ENCODE assay signal across 17 mouse cellular contexts in the genomic region with DNA sequence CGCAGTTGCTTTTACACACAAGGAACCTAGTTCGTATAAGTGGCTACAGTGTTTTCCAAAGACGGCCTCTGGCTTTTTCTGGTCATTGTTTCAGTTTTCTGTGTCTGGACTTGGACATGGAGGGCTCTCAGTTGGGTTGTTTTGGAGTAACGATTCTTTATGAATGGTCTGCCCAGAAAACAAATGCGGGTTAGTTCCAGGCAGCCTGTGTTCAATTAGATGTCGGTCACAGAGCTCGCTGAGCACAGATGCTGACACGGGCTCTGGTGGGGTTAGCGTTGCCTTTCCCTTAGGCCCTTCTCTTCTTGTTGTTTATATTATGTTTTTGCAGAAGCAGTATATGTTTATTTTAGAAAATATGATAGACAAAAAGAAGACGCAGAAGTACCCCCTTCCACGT. TPM values are rescaled to one million over a fixed set of nuclear protein-coding genes. Genes with fewer than 3 reads are reported as not detected.
DNase-seq lines count a peak whose midpoint lies in the region; ATAC-seq lines count a peak whose summit lies in the region.
"Had no signal": no experiment of that assay in that cellular context is flagged by ENCODE, and none has a peak within 500 bp of the region (broad histone marks: within the 10 kb centered on the region; RNA-seq: fewer than 3 reads in every experiment).

No protein-coding gene starts in this region.

- ATAC-seq in hindbrain, embryonic 12.5 days (ENCODE audit: low FRiP score): no peak
- no peak for ATAC-seq in hindbrain, embryonic 14.5 days (ENCODE audit: low FRiP score)
- ATAC-seq in embryonic facial prominence, embryonic 12.5 days (ENCODE audit: insufficient number of reproducible peaks, insufficient read depth, low FRiP score, low TSS enrichment): no peak
- no peak for ATAC-seq in limb, embryonic 12.5 days (ENCODE audit: insufficient number of reproducible peaks, insufficient read depth, low FRiP score, low TSS enrichment, low read depth)

- no peaks in the 10 kb centered on the region for H3K9me3 ChIP-seq in hindbrain, embryonic 12.5 days (replicated peaks)
- no peaks in the 10 kb centered on the region for H3K9me3 ChIP-seq in hindbrain, embryonic 14.5 days (ENCODE audit: control insufficient read depth, low read length)
- no peaks in the 10 kb centered on the region for H3K9me3 ChIP-seq in embryonic facial prominence, embryonic 12.5 days
- H3K9me3 ChIP-seq in limb, embryonic 12.5 days: no peaks in the 10 kb centered on the region
- H3K9me3 ChIP-seq: hindbrain, embryonic 13.5 days; liver, embryonic 15.5 days; midbrain, embryonic 12.5 days had no signal

- 77% methylated on average over 11 of the region's 11 CpGs for WGBS in hindbrain, embryonic 12.5 days
- WGBS in hindbrain, embryonic 14.5 days: 85% methylated on average over 11 of the region's 11 CpGs
- 48% methylated on average over 11 of the region's 11 CpGs for WGBS in embryonic facial prominence, embryonic 12.5 days
- WGBS in limb, embryonic 12.5 days: 41% methylated on average over 11 of the region's 11 CpGs

- no peak overlapping the region for H3K9ac ChIP-seq in hindbrain, embryonic 12.5 days
- H3K9ac ChIP-seq in hindbrain, embryonic 14.5 days: no peak overlapping the region
- H3K9ac ChIP-seq in embryonic facial prominence, embryonic 12.5 days: no peak overlapping the region
- no peak overlapping the region for H3K9ac ChIP-seq in limb, embryonic 12.5 days (replicated peaks)
- H3K9ac ChIP-seq: hindbrain, embryonic 13.5 days; liver, embryonic 15.5 days; midbrain, embryonic 12.5 days had no signal

- DNase-seq in embryo, embryonic 11 days: peak; percentile 26
- no peak for DNase-seq in embryo, embryonic 10 days (ENCODE audit: low spot score)
- DNase-seq in hindbrain, embryonic 14.5 days (ENCODE audit: low spot score): no peak
- DNase-seq in ovary, postnatal 36 days (ENCODE audit: low spot score): no peak
- DNase-seq in cerebellum, adult 18-20 months: no peak
- DNase-seq: adrenal gland, adult 2 months; cerebellum, postnatal 10 days; gastrocnemius, postnatal 10 days; kidney, postnatal 36 days; right cerebral cortex, postnatal 4 days; thymus, adult 18-20 months had no signal

- H3K4me3 ChIP-seq in hindbrain, embryonic 12.5 days: no peak overlapping the region
- H3K4me3 ChIP-seq in hindbrain, embryonic 14.5 days (replicated peaks; ENCODE audit: low read length): no peak overlapping the region
- H3K4me3 ChIP-seq in embryonic facial prominence, embryonic 12.5 days: no peak overlapping the region
- no peak overlapping the region for H3K4me3 ChIP-seq in limb, embryonic 12.5 days (replicated peaks)
- H3K4me3 ChIP-seq: hindbrain, embryonic 13.5 days; liver, embryonic 15.5 days; midbrain, embryonic 12.5 days had no signal

- no peak overlapping the region for H3K4me2 ChIP-seq in hindbrain, embryonic 12.5 days (replicated peaks)
- no peak overlapping the region for H3K4me2 ChIP-seq in hindbrain, embryonic 14.5 days (replicated peaks)
- no peak overlapping the region for H3K4me2 ChIP-seq in embryonic facial prominence, embryonic 12.5 days (replicated peaks)
- peak overlapping the region; percentile 9; the same call in 1 of the 2 replicates for H3K4me2 ChIP-seq in limb, embryonic 12.5 days
- H3K4me2 ChIP-seq: hindbrain, embryonic 13.5 days; liver, embryonic 15.5 days; midbrain, embryonic 12.5 days had no signal

- H3K27me3 ChIP-seq in hindbrain, embryonic 12.5 days: no peaks in the 10 kb centered on the region
- H3K27me3 ChIP-seq in hindbrain, embryonic 14.5 days (ENCODE audit: control insufficient read depth, insufficient read depth, low read length): no peaks in the 10 kb centered on the region
- no peaks in the 10 kb centered on the region for H3K27me3 ChIP-seq in embryonic facial prominence, embryonic 12.5 days
- no peaks in the 10 kb centered on the region for H3K27me3 ChIP-seq in limb, embryonic 12.5 days
- H3K27me3 ChIP-seq: hindbrain, embryonic 13.5 days; liver, embryonic 15.5 days; midbrain, embryonic 12.5 days had no signal

- H3K36me3 ChIP-seq in hindbrain, embryonic 12.5 days: peaks cover 45% of the 10 kb centered on the region
- peaks cover 29% of the 10 kb centered on the region for H3K36me3 ChIP-seq in hindbrain, embryonic 14.5 days (replicated peaks; ENCODE audit: control insufficient read depth, insufficient read depth)
- H3K36me3 ChIP-seq in embryonic facial prominence, embryonic 12.5 days: peaks cover 30% of the 10 kb centered on the region
- H3K36me3 ChIP-seq in limb, embryonic 12.5 days: peaks cover 55% of the 10 kb centered on the region

- H3K4me1 ChIP-seq in hindbrain, embryonic 12.5 days: peaks cover 12% of the 10 kb centered on the region
- peaks cover 6% of the 10 kb centered on the region for H3K4me1 ChIP-seq in hindbrain, embryonic 14.5 days (replicated peaks; ENCODE audit: control insufficient read depth, insufficient read depth, low read length)
- H3K4me1 ChIP-seq in embryonic facial prominence, embryonic 12.5 days: peaks cover 49% of the 10 kb centered on the region
- H3K4me1 ChIP-seq in limb, embryonic 12.5 days (replicated peaks): peaks cover 45% of the 10 kb centered on the region

- 0 out of 2 replicates have a peak overlapping the region, but pooled peaks have one; percentile 17 for H3K27ac ChIP-seq in hindbrain, embryonic 12.5 days
- H3K27ac ChIP-seq in hindbrain, embryonic 14.5 days: no peak overlapping the region
- H3K27ac ChIP-seq in embryonic facial prominence, embryonic 12.5 days: peak overlapping the region; percentile 78
- peak overlapping the region; percentile 79 for H3K27ac ChIP-seq in limb, embryonic 12.5 days
- H3K27ac ChIP-seq: hindbrain, embryonic 13.5 days; liver, embryonic 15.5 days; midbrain, embryonic 12.5 days had no signal

RNA-seq across cellular contexts. Expression of a gene that starts 5.4 kb away (rescaled TPM):
- polyA plus RNA-seq in hindbrain, embryonic 12.5 days (2016; fragmentation: Nextera tagmentation; extraction: Ambion mirVana): 120 and 130 TPM in 2 replicates
- 143 and 148 TPM in 2 replicates for polyA plus RNA-seq in hindbrain, embryonic 14.5 days (2014; fragmentation: Nextera tagmentation; extraction: Ambion mirVana)
- polyA plus RNA-seq in embryonic facial prominence, embryonic 12.5 days (2016; fragmentation: Nextera tagmentation; extraction: Ambion mirVana): 136 and 138 TPM in 2 replicates
- 143 and 144 TPM in 2 replicates for polyA plus RNA-seq in limb, embryonic 12.5 days (2016; fragmentation: Nextera tagmentation; extraction: Ambion mirVana)

RNA-seq across cellular contexts. Expression of a gene that starts 27.9 kb away (rescaled TPM):
- polyA plus RNA-seq in hindbrain, embryonic 12.5 days (2016; fragmentation: Nextera tagmentation; extraction: Ambion mirVana): 20.3 and 21.5 TPM in 2 replicates
- 50.3 and 52.5 TPM in 2 replicates for polyA plus RNA-seq in hindbrain, embryonic 14.5 days (2014; fragmentation: Nextera tagmentation; extraction: Ambion mirVana)
- polyA plus RNA-seq in embryonic facial prominence, embryonic 12.5 days (2016; fragmentation: Nextera tagmentation; extraction: Ambion mirVana): 11.7 and 12.2 TPM in 2 replicates
- polyA plus RNA-seq in limb, embryonic 12.5 days (2016; fragmentation: Nextera tagmentation; extraction: Ambion mirVana): 9.5 and 12.7 TPM in 2 replicates

RNA-seq across cellular contexts. Expression of a gene that starts 37.2 kb away (rescaled TPM):
- polyA plus RNA-seq in hindbrain, embryonic 12.5 days (2016; fragmentation: Nextera tagmentation; extraction: Ambion mirVana): 27.6 and 30.6 TPM in 2 replicates
- 19.6 and 21.9 TPM in 2 replicates for polyA plus RNA-seq in hindbrain, embryonic 14.5 days (2014; fragmentation: Nextera tagmentation; extraction: Ambion mirVana)
- 33.0 and 33.7 TPM in 2 replicates for polyA plus RNA-seq in embryonic facial prominence, embryonic 12.5 days (2016; fragmentation: Nextera tagmentation; extraction: Ambion mirVana)
- polyA plus RNA-seq in limb, embryonic 12.5 days (2016; fragmentation: Nextera tagmentation; extraction: Ambion mirVana): 36.1 and 36.4 TPM in 2 replicates

RNA-seq across cellular contexts. Expression of a gene that starts 44.7 kb away (rescaled TPM):
- polyA plus RNA-seq in hindbrain, embryonic 12.5 days (2016; fragmentation: Nextera tagmentation; extraction: Ambion mirVana): 49.3 and 54.1 TPM in 2 replicates
- polyA plus RNA-seq in hindbrain, embryonic 14.5 days (2014; fragmentation: Nextera tagmentation; extraction: Ambion mirVana): 25.7 and 29.9 TPM in 2 replicates
- 48.8 and 50.2 TPM in 2 replicates for polyA plus RNA-seq in embryonic facial prominence, embryonic 12.5 days (2016; fragmentation: Nextera tagmentation; extraction: Ambion mirVana)
- 46.5 and 51.0 TPM in 2 replicates for polyA plus RNA-seq in limb, embryonic 12.5 days (2016; fragmentation: Nextera tagmentation; extraction: Ambion mirVana)
